Mouse (Mus musculus) heart, postnatal 14 days (tissue): ENCODE measurements around the gene Cebpe. TPM values are rescaled to one million over a fixed set of nuclear protein-coding genes. Genes with fewer than 3 reads are reported as not detected.

ENCODE experiments used
- DNase-seq, 2 experiments: peaks; one replicate each; pipeline ENCODE4 v3.0.0; 2021 to 2022
- intact Hi-C: fragments of 180-260 bp; cut with DNase I; formaldehyde crosslinking; loops from one replicate; pipeline ENCODE4 v1.15.1; 2025
- long read RNA-seq, 2 experiments: library from polyadenylated mRNA; stranded (forward); transcript quantifications; one replicate each; pipeline ENCODE4 v2.0.0; 2021
- total RNA-seq, 2 experiments: library from RNA; stranded (reverse); gene quantifications; 2 replicates each; pipeline ENCODE4 v1.2.3; 2021

Gene Cebpe
- not detected for total RNA-seq
- long read RNA-seq, experiment 1: 0 reads
- long read RNA-seq, experiment 2: 0 reads

- intact Hi-C loops: loop anchor here (5.0 kb wide), 2 partner anchors 150 to 225 kb away; partner anchors contain the start of gene Cmtm5
- no peak for DNase-seq
These were observed at the start of gene Cebpe for GRCm38 (mm10) chr14:54712074-54712473. Cebpe (minus strand) TSS chr14:54712174.

- DNase-seq: peak in 1 of 2 experiments; percentile 10
- intact Hi-C loops: no loop called here
These were observed 44.4 kb upstream of the Cebpe start for GRCm38 (mm10) chr14:54756382-54756781.

DNA sequence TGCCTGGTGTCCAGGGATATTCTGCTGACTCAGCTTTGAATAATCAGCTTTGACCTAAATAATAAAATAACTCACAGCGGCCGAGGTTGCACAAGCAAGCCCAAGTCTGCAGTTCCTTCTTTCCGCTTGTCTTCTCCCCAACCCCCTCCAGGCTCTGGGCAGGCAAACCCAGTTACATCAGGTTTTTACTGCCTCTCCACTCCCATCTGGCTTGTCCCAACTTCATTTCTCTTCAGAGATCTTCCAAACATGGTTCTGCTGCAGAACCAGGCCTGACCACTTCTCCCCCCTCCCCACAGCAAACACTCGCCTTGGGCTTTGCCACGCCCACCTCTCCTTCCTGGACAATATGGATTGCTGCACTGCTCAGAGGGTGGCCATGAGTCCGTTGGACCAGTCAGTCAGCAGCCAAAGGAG lies 42.6 kb upstream of the Cebpe start:
- intact Hi-C loops: no loop called here
- DNase-seq: peak; percentile 53 to 55

GRCm38 (mm10) chr14:54753986-54754601 lies 42.1 kb upstream of the Cebpe start:
- no peak for DNase-seq
- intact Hi-C loops: no loop called here

DNA sequence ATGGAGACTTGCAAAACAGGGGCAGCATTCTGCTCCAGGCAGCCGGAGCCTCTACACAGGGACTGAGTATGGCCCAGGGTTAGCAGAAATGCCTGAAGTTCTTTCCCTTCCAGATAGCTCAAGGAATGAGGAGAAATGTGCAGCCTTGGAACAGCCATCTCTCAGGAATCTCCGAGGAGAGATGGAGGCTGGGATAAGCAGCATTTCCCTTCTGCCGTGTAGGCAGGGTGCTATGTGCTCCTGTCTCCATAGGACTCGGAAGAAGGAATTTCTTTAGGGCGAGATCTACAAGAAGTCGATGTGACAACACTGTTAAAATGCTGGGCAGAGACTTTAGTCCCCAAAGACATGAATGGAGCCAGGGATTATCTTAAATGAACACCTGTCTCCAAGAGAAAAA lies 41.0 kb upstream of the Cebpe start:
- intact Hi-C loops: no loop called here
- no peak for DNase-seq

DNA sequence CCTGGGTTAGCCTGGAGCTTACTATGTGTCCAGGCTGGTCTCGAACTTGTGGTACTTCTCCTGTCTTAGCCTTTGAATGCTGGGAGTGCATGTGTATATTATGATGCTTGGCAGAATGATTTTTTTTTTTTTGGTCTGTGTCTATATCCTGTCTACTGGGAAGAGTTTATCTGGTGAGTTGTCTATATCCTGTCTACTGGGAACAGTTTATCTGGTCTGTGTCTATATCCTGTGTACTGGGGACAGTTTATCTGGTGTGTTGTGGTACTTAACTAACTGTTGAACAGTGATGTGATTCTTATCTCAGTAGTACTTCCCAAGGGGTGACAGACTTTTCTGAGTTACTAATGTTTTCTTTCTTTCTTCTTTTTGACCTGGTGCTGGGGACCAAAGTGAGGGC lies 39.8 kb upstream of the Cebpe start:
- intact Hi-C loops: no loop called here
- DNase-seq: no peak

- peak in 1 of 2 experiments; percentile 14 for DNase-seq
- intact Hi-C loops: no loop called here
These were observed 37.3 kb upstream of the Cebpe start for GRCm38 (mm10) chr14:54749238-54749637.

DNA sequence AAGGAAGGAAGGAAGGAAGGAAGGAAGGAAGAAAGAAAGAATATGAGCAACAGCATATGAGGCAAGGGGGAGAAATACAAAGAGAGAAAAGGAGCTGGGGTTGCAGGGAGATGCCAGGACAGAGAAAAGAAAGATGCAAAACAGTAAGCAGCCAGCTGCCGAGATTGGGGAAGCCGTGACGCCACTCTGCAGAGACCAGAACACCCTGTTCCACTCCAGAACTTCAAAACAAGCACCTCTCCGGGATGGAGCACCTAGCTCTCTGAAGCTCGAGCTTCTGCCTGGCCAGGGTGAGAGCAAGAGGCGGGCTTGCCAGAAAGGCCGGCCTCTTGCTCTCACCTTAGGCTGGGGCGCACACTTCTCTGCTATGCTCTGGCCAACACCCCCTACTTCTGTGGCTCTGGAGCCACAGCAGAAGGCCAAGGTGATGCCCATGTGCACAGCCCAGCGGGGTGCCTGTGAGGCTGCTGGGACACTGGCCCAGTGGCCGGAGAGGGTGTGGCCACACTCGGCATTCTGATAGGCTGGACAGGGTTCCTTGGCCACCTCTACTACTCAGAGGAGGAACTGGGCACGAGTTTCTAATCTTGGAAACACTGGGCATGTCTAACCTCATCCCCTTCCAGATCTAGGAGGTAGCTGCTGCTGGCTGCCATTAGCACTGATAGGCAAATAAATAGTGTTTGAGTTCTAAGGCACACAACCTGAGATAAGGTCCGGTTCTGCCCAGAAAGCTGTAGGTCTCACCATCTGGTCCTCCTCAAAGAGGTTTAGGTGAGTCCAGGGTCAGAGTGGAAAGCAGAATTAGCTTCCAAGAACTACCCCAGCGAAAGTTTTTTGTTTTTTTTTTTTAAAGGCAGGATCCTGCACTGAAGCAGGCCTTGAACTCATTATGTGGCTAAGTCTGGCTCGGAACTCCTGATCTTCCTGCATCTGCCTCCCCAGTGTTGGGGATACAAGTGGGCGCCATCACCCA lies 36.3 kb upstream of the Cebpe start:
- DNase-seq: peak; percentile 41 to 50
- intact Hi-C loops: no loop called here

DNA sequence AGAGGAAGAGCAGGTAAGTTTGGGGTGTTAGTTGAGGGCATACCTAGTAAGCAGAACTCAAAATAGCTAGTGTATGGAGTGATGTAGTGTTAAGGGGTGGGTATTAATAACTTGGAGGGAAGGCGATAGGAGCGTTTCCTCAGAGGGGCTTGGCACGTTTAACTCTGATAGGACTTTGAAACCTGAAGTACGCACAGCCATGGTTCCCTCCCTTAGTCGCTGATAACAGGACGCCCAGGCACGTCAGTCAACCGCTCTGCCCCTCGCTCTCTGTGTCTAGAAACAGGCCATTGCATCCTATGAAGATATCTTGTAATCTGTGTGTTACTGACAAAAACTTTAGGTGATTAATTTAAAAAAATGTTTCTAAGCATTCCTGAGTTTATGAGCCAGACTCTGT lies 34.1 kb upstream of the Cebpe start:
- DNase-seq: no peak
- intact Hi-C loops: no loop called here

GRCm38 (mm10) chr14:54744473-54744872 lies 32.5 kb upstream of the Cebpe start:
- intact Hi-C loops: no loop called here
- DNase-seq: no peak

GRCm38 (mm10) chr14:54742375-54742774 lies 30.4 kb upstream of the Cebpe start:
- intact Hi-C loops: no loop called here
- no peak for DNase-seq

GRCm38 (mm10) chr14:54741721-54742120 lies 29.7 kb upstream of the Cebpe start:
- no peak for DNase-seq
- intact Hi-C loops: no loop called here

GRCm38 (mm10) chr14:54737634-54738033 lies 25.7 kb upstream of the Cebpe start:
- intact Hi-C loops: no loop called here
- no peak for DNase-seq

DNA sequence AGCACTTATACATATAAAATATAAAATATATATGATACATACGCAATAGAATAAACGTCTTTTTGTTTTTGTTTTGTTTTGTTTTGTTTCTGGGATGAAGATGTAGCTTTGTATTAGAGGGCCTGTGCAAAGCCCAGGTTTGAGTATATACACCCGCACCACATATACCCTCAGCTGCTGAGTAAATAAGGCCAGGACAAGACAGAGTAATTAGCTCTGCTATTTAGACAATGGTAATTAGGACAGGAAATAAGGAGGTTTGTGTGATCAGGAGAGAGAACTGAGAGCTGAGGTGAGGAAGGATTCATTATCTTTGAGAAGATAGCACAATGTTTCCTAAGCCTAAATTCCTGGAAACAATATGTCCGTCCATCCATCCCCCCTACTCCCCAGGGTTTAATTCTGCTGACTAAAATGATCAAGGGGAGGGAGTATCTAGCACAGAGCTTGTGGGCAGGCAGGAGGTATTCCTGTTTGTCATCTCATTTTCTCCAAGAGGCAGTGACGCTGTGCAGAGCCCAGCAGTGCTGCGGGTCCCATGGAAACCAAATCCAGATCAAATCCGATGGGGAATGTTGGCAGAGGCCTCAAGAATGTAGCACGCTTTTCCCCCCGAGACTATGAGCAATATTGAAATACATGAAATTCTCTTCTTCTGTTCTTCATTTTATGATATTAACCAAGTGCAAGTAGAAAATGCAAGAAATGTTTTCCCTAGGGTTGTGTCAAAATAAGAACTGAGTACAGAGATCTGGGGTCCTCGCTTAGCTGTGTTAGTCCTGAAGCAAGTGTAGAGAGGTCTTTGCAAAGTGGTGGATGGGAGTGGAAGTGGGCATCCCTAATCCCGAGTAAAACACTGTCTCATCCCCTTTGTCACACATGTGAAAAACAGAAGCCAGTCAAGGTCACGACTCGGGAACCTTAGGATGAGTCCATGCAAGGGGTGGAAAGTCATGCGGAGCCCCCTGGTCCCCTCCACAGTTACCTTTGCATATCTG lies 24.9 kb upstream of the Cebpe start:
- no peak for DNase-seq
- intact Hi-C loops: no loop called here

- intact Hi-C loops: no loop called here
These were observed 23.2 kb upstream of the Cebpe start for GRCm38 (mm10) chr14:54735221-54735620.

DNA sequence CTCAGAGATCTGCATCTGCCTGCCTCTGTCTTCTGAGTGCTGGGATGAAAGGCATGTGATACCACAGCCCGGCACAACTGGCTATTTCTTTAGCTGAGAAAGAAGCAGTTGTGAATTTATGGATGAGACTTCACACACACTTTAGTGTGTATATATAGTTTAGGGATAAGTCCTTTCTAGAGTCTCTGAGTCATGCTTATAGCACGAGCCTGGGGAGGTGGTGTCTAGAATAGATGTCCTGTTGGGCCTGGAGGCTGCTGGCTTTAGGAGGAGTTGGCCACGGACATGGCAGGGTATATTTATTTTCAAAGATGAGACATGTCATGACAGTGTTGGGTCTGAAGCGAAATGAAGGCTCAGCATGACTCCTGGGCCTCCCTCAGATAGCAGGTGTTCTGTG lies 22.0 kb upstream of the Cebpe start:
- intact Hi-C loops: no loop called here
- no peak for DNase-seq

More at GRCm38 (mm10) chr14:54735221-54735620, 23.2 kb upstream of the Cebpe start:
- DNase-seq: no peak

DNA sequence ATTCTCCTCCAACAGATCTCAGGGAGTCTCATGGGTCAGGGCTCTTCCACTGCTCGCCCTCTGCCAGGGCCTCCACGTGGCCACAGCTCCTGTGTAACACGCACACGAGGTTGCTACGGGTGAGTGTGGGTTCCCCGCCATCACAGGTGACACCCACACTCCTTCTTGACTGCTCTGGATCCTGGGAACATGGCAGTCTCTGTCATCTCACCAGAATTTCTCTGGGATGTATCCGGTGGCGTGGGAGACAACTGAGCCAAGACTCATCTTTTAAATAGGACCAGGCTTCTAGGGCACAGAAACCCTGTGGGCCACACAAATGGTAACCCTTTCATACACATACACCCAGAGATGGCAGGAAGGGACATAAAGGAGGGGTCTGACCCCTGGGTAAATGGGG lies 20.2 kb upstream of the Cebpe start:
- DNase-seq: no peak
- intact Hi-C loops: no loop called here

DNA sequence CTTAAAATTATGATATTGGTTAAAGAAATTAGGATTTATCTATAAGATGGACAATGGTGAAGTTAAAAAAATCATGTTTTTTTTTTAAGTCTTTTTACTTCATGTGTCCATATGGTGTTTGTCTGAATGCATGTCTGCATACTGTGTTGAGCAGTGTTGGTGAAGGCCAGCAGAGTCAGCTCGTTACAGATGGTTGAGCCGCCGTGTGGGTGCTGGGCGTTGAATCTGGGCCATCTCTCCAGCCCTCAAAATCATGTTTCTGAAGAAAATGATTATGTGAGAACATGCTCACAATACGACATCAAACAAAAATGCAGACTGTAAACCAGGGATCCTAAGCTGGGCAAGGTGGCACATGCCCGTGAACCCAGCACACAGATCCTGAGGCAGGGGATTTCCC lies 18.3 kb upstream of the Cebpe start:
- DNase-seq: no peak
- intact Hi-C loops: no loop called here

DNA sequence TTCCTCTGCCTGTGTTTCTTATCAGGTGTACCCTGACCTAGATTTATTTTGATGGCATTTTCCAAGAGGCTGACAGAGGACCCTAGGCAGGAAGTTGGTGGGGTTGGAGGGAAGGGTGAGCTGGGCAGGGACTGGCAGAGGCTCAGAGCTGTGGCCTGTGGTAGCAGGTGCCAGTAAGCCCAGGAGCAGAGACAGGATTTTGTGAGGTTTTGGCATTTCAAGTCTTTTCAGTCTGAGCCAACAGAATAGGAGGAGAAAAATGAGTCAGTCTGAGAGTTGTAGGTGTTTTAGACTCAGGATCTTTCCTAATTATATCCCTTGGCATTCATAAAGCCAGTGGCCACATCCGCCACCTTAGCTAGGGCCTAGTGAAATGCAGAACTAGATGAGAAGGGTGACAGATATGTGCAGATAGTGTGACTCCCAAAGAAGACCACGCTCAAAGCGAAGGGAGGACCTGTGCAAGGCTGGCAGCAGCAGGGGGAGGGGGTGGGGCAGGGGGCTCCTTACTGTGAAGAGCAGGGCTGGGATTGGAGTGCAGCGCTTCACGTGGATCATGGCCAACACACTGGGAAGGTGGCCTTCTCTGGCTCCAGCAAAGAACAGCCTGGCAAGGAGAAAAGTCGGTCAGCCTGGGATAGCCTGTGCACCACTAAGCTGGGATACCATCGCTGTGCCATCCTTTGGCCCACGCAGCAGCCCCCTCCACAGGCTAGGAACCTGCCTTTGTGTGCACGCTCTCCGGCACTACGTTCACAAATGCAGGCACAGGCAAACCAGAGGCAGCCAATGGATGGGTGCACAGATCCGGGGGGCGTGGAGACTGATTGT lies 17.1 kb upstream of the Cebpe start:
- no peak for DNase-seq
- intact Hi-C loops: no loop called here

GRCm38 (mm10) chr14:54727565-54727964 lies 15.6 kb upstream of the Cebpe start:
- DNase-seq: no peak
- intact Hi-C loops: no loop called here
